Mouse (Mus musculus) hindlimb bud, embryonic 11.5 days (tissue): ENCODE data around the gene Phf21a.

ENCODE experiments used
- DNase-seq: peaks from one replicate; pipeline ENCODE4 v3.0.0-alpha.2; 2012; ENCODE audit warnings: low read depth, low spot score; ENCODE audit errors: extremely low spot score

Phf21a gene

DNA sequence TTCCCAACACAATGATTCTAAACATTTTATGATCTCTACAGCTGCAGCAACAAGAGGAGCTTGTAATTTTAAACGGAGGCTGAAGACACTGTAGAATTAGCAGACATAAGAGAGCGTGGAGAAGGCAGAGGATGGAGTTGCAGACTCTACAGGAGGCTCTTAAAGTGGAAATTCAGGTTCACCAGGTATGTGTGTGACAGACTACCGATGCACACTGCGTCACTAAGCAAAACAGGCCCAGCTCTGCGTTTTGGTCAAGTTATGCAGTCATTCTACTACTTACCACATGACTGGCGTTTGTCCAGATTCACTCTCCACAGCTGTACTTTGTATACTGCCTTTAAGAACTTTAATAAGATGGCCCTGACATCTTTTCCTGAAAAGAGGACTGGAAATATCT lies 128.5 kb downstream of the Phf21a start:
- no peak for DNase-seq

GRCm38 (mm10) chr2:92225592-92225991 lies 132.7 kb downstream of the Phf21a start:
- no peak for DNase-seq

- DNase-seq = no peak
Observed at GRCm38 (mm10) chr2:92229973-92230372, 137.1 kb downstream of the Phf21a start.

DNA sequence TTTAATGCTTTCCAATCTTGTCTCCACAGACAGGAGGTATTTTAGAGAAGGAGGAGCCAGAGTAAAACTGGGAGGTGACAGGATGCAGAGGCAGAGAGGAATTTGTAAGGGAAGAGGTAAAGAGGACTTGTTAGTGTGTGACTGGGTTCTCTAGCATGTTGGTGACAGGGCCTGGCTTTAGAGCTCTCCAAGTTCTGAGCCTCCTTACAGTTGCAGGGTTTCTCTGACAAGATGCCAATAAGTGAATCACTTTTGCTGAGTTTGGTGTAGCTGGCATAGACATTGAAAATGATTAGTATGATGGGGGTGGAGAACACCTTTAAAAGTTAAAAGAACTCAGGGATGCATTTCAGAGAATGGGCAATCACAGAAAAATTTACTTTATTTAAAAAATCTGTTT lies 138.8 kb downstream of the Phf21a start:
- no peak for DNase-seq

DNA sequence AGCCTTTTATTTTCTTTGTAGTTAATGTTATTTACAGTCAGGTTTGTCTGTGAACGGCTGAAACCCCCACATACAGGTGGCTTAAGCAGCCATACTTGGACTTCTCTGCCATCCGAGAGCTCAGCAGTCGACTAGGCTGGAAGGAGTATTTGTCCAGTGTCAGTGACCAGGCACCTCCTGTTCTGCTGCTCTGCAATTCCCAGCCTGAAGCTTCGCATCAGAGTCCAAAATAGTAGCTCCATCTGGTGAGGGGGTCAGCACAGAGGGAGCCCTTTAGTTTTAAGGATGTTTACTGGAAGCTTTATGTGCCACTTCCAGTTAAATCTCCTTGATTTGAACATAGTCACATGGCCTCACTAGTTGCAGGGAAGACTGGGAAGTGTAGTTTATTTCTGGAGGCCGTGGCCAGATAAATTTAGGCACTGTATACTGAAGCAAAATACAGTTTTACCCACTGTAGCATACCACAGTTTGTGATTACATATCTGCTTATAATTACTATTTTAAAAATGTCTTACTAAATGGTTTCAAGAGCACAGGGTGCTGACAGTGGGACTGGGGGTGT lies 141.9 kb downstream of the Phf21a start:
- no peak for DNase-seq

DNA sequence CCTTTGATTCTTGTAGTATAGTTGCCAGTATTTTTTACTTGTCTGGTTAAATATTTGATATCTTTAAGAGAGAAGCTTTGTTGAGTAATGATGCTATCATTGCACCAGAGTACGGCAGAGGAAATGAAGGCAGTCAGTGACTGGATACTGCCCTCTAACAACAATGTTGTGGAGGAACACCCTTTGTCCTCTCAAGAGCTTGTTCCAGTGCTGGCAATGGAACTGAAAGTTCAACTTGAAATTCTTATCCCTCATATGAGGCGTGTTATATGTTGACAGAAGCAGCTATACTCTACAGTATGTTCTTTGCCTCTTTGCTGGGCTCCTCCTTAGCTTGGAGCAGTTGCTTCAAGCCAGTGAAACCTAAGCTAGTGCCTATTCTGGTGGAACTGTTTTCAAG lies 147.4 kb downstream of the Phf21a start:
- DNase-seq = no peak

- no peak for DNase-seq
Observed at GRCm38 (mm10) chr2:92240816-92241215, 147.9 kb downstream of the Phf21a start.

GRCm38 (mm10) chr2:92241317-92241716 lies 148.4 kb downstream of the Phf21a start:
- DNase-seq = no peak

GRCm38 (mm10) chr2:92246112-92246511 lies 153.2 kb downstream of the Phf21a start:
- no peak for DNase-seq

GRCm38 (mm10) chr2:92247711-92248110 lies 154.8 kb downstream of the Phf21a start:
- no peak for DNase-seq

GRCm38 (mm10) chr2:92250472-92250871 lies 157.6 kb downstream of the Phf21a start:
- no peak for DNase-seq

- DNase-seq = no peak
Observed at GRCm38 (mm10) chr2:92253777-92254176, 160.9 kb downstream of the Phf21a start.

DNA sequence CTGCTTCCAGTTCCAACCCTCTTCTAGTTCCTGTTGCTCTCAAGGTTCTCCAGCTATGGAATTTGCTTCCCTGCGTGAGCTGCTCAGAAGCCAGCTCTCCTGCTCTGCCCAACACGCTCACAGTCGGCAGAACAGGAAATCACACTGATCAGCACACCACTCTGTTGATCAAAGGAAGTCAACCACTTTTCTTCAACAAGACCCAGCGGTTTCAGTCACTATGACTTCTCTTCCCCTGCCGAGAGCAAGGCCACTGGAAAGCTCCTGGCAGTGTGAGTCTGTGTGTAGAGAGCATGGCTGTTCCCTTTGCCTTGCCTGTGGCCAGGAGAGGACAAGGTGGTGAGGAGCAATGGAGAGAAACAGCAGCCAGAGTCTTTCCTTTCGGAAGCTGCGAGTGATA lies 163.2 kb downstream of the Phf21a start:
- DNase-seq = no peak

- no peak for DNase-seq
Observed at GRCm38 (mm10) chr2:92257372-92257956, 164.5 kb downstream of the Phf21a start.

DNA sequence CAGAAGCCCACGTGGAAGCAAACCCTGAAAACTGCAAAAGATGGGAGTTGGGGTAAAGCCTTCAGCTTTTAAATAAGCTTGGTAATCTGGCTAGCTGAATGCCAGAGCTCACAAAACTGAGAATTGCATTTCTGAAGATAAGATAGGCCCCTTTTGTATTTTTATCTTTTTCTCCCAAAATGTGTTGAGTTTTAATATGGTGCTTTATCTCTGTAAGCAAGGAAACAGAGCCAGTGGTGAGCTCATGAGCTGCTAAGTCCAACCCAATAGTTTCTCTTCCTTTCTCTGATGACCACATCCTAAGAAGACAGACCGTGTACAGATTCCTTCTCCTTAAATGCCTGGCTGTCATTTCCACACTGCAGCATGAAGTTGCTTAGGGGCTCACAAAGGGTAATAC lies 167.0 kb downstream of the Phf21a start:
- no peak for DNase-seq

DNA sequence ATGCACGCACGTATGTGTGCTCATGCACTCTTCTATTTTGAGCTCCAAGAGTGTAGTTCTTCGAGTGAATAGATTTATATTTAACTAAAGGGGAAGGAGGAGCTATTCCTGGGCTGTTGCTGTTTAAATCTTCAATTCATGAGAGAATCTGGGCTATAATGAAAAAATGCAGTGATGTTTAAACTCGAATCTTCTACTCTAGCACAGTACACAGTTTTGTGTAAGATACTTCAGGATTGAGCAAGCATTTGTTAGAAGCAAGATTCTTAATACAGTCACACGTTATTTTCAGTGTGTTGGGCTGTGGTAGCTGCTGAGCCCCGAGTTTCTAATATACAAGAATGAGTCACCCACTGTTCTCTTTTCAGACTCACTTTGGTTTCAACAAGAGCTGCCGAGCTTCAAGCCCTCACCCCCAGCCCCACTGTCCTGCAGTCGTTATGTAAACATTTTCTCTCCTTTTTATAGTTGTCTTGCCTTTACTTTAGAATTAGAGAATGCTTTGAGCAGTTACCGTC lies 173.2 kb downstream of the Phf21a start:
- no peak for DNase-seq

DNA sequence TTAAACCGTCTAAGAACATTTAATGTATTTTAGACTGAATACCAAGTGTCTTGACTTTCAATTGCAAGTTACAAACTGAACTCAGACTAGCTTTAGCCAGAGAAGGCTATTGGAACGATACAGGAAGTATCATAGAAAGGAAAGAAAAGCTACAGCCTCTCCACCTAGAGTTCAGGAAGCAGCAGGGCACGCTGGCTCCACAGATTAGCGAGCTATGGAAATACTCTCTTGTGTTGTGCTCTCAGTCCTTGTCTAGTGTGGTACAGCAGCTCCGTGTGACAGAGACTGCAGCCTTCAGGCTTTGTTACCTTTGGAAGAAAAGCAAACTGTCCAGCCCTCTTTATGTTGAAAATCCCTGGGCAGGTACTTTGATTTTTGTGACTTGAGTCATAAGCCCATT lies 176.3 kb downstream of the Phf21a start:
- DNase-seq = no peak

DNA sequence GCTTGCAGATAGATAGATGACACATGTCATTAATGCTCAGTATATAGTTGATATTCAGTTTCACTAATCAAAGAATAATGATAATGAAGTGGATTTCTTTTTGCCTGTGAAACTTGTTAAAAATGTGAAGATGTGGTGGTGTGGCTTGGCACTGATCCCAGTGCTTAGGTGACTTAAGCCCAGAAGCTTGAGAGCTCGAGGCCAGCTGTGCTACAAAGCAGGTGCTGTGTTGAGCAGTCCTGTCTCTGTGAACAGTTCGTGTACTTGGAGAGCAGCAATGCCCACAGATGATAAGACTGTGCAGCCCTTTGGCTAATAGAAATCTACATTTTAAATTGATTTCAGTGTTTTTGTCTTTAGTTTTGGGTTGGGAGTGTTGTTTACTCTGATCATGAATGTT lies 179.6 kb downstream of the Phf21a start:
- DNase-seq = no peak

GRCm38 (mm10) chr2:92273101-92273801 lies 180.3 kb downstream of the Phf21a start:
- DNase-seq = no peak

DNA sequence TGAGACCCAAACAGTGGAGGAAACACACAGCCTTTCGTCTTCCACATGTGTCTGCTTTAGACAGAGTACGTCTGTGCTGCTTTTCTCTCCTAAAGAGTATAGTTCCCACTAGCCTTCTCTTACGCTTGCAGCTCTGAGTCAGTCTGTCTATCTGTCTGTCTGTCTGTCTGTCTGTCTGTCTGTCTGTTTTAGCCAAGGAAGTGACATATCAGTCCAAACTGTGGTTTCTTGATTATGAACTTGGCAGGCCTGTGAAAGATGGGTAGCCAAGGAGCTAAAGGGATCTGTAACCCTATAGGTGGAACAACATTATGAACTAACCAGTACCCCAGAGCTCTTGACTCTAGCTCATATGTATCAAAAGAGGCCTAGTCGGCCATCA lies 180.9 kb downstream of the Phf21a start:
- DNase-seq = no peak

DNA sequence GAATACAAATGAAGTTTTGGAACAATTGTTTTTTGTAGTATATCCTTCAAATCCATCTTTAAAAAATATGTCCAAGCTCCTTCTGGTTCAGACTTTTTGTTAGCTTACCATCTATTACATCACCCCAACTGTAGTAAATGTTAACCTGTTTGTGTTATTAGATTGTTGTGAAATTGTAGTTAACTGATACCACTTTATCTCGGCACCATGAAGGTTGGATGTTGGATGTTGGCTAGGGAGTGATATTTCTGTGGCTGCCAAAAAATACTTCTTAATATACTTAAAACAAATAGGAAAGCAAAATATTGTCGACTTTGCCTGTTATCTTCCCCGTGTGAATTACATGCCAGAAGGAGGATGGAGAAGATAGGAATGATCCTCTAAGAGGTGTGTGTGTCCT lies 184.9 kb downstream of the Phf21a start:
- DNase-seq = no peak

- no peak for DNase-seq
Observed at GRCm38 (mm10) chr2:92278663-92279062, 185.7 kb downstream of the Phf21a start.
